Mouse (Mus musculus): ENCODE measurements around the gene Dnajc9.

DNA sequence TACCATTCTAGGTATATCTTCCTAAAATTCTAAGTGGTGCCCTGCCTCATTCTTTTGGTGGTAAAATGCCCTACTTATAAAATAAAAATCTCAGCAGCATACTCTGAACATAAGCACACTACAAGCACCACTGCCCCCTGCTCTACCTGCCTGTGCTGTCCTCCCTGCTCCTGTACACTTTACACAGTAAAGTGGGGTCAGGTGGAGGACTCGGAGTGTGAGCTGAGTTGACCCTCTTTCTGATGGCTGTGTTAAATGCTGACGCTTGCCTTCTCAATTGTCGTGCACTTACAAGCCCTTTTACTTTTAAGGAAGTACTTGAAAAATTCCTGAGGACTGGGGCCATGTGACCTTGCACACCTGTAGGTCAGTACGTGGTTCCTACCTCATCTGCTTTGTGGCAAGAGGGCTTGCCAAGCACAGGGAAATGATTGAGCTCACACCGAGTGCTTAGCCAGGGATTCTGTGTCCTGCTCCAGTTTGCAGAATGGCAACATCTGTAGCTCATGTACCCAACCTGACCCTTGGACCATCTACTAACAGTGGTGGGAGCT lies 9.5 kb downstream of the Dnajc9 start:
- TF ChIP-seq CTCF (IDR thresholded peaks at IDR 0.05; ENCODE audit: borderline replicate concordance, control insufficient read depth, extremely low read depth, insufficient read depth, low read length, poor library complexity) (no peak), POLR2A (IDR thresholded peaks at IDR 0.05; ENCODE audit: control insufficient read depth, extremely low read depth, insufficient read depth, low read length, poor library complexity) (no peak)
